Mouse (Mus musculus): ENCODE results near the gene Camk2d.

Camk2d gene

DNA sequence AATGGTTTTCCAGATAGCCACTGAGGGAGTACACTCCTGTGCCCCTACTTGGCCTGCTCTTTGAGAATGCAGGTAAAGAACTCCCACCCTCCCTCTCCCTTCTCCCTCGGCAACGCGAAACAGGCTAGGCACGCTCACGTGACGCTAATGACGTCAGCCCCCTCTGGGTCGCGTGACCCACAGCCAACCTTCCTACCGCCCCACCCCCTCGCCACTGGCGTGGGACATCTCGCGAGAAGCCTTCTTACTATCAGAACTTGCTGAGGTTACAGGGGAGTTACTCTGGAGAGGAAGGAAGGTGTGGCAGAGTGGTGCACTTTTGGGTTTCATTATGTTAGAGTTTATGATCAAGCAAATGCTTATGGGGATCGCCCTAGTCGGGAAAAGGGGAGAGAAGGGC is at the start of gene Camk2d:
Gene Camk2d, plus strand, starts transcription at position 217 of the 400 bp plus-strand sequence.
- peak; percentile 100 for DNase-seq

DNA sequence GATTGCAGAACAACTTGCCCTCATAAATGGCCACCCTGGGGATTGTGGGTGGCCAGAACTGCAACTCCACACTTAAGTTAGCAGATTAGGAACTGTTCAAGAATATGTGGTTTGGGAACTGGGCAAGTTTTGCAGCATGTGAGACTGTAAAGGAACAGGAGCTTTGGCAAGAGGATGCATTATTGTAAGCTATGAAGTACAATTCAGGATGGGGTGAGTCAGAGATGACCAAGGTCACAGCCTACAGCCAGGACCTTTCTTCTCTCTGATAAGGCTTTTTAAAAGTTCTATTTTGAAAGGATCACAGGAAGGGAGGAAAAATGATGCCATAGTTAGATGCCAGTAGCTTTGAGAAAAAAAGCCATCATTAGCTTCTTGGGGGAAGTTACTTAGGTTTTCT is 48.2 kb upstream of the Camk2d start:
- DNase-seq, result no peak

DNA sequence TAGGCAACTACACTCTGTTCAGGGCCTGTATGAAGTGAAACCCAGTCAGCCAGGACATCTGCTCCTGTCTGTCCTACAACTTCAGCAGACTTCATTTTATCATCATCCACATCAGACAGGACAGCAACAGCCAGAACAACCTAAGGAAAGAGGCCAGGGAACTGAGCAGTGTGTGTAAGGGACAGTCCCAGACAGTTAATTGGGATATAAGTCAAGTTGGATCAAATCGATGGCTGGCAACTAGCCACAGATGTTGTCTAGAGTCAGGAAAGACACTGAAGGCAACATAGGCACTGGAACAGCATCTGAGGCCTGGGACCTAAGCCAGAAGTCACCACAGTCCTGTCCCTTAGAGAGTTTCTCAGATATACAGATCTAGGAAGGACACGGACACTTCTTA is 32.5 kb upstream of the Camk2d start:
- DNase-seq, result no peak

- DNase-seq, result no peak
Observed at GRCm38 (mm10) chr3:126570628-126571027, 25.5 kb upstream of the Camk2d start.

DNA sequence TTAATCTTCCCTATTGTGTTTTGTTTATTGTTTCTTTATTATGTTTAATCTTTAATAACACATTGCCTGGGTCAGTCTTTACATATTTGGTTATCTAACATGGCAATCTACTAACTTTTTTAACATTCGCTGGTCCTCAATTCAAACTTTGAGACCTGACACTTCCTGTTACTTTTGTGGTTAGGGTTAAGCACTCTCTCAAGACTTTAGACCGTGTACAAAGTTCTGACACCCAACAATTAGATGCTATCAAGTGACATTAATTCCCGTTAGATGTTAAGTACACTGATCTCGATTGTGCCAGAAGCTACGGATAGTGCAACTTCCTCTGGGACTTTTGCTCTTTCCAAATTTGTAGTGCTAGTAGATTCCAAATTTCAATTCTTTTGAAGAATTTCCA is 23.2 kb upstream of the Camk2d start:
- no peak for DNase-seq

- peak; percentile 56 for DNase-seq
Observed at GRCm38 (mm10) chr3:126575927-126576326, 20.2 kb upstream of the Camk2d start.

GRCm38 (mm10) chr3:126586134-126586533 is 10.0 kb upstream of the Camk2d start:
- no peak for DNase-seq

GRCm38 (mm10) chr3:126587477-126587876 is 8.6 kb upstream of the Camk2d start:
- DNase-seq, result no peak

- DNase-seq, result no peak
Observed at GRCm38 (mm10) chr3:126589556-126589955, 6.5 kb upstream of the Camk2d start.

DNA sequence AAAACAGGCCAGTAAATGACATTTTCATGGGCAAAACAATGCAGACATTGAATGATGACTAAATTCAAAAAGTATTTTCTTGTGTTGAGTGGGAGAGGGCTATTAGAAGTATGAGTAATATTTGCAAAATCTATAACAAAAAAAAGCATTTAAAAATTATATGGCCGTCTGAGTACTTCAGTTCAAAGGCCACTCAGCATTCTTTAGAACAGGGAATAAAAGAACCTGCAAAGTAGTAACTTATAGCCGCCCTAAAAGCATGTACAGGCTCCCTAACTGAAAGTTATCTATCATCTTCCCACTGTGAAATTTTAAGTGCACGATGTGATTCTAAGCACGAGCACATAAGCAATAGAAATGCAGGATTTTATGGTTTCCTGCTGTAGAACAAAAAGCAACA is 646 bp upstream of the Camk2d start:
- DNase-seq, result no peak

- DNase-seq, result peak; percentile 88
Observed at GRCm38 (mm10) chr3:126596491-126597160, 524 bp downstream of the Camk2d start.

GRCm38 (mm10) chr3:126597161-126597595 is 1.1 kb downstream of the Camk2d start:
- DNase-seq, result peak; percentile 88

GRCm38 (mm10) chr3:126597596-126598328 is 1.7 kb downstream of the Camk2d start:
- DNase-seq, result peak; percentile 37

DNA sequence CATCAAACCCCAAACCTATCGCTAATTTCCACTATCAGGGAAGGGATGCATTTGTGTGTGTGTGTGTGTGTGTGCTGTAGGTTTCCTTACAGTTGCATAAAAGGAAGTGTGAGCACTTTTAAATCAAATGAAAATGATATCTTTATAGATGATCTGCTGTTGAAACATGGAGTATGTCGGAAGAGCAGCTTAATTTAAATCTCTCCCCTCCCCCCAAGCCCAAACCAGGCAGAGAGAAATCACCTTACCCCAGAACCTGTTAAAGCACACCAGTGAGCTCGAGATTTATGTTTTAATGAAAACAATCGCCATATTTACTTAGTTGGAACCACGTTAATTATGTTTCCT is 2.2 kb downstream of the Camk2d start:
- DNase-seq, result no peak

DNA sequence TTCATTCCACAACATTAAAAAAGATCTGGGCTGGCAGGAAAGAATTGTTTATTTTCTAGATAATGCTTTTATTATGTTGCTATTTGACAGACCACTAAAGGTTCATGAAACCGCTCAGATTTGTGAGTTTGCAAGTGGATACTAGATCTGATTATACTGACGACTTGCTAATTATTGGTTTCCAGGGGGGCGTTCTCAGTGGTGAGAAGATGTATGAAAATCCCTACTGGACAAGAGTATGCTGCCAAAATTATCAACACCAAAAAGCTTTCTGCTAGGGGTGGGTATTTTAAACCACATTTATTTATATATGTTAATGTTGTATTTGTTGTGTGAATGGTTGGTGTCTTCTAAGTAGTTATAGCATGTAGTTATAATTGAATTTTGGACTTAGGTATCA is 2.8 kb downstream of the Camk2d start:
- DNase-seq, result no peak

DNA sequence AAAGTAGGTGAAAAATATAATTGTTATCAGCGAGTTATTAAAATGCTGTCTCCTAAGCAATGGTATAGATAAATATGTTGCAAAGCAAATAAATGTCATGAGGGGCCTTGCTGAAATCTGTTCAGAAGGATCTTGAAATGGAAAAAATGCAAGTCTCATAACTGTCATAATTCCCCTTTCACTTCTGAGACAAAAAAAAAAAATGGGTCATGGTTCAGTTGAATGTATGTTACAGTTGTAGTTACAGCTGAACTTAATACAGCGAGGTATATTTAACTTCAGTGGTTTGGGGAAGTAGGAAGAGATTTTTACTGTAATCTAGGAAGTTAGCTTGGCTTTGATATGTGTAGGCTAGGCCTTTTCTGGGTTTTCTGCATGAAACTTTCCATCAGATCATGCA is 3.2 kb downstream of the Camk2d start:
- no peak for DNase-seq

- DNase-seq, result no peak
Observed at GRCm38 (mm10) chr3:126599936-126600335, 3.8 kb downstream of the Camk2d start.

GRCm38 (mm10) chr3:126602772-126603171 is 6.7 kb downstream of the Camk2d start:
- no peak for DNase-seq

DNA sequence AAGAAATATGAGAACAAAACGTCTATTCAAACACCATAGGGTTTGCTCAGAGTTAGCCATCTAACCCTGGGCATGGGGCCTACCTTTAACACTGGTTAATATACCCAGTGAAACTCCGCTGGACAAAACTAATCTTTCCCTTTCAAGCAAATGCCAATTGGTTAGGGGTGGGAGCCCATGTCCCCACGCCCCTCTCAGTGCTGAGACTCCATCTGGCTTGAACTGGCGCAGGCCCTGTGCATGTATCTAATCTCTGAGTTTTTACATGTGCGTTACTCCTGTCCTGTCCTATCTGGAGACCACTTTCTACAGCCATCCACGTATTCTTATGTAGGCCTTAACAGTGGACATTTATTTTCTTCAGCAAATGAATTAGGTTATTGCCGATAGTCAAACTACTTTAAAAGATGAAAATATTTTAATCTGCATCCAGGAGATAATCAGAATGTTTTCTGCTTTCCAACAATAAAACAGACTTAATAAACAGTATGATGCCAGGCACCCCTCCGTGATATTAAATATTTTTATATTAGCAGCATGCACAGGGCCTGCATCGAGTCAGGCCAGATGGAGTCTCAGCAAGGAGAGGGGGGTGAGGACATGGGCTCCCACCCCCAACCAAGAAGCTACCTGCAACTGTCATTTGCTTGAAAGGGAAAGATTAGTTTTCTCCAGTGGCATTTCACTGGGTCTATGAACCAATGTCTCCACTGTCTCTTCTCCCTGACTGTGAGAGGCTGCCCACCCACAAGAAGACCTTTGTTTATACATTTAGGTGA is 8.7 kb downstream of the Camk2d start:
- no peak for DNase-seq

GRCm38 (mm10) chr3:126609310-126609709 is 13.2 kb downstream of the Camk2d start:
- DNase-seq, result peak; percentile 26

DNA sequence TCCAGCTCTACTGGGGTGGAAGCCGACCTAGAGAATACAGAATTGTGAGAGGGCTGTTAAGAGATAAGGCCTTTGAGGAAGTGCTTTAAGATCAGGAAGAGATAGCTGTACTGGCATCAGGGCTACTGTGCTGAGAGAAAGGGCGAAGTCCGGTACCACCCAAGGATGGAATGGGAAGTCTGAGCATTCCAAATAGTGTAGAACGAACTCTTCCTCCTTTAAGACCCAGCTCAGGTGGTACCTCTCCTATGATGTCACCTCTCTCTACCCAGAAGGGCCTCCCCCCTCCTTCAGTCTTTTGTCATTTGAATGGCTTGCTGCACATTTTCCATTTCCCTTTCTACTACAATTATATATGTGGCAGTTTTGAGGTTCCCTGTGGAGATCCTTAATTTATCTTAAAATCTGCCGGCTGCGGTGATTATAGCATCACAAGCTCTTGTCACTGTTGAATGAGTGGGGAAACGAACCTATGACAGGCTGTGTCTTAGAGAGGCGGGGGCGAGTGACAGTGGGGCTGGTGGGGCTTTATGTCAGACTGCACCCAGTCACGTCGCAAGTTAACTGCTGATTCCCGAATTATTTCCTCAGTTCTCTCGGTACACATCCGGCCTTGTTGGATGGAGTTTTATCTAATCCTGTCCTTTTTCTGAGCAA is 13.8 kb downstream of the Camk2d start:
- peak; percentile 65 for DNase-seq

GRCm38 (mm10) chr3:126611624-126612023 is 15.5 kb downstream of the Camk2d start:
- DNase-seq, result peak; percentile 20
